13 mouse cellular contexts compared by ENCODE assay signal in the genomic region with DNA sequence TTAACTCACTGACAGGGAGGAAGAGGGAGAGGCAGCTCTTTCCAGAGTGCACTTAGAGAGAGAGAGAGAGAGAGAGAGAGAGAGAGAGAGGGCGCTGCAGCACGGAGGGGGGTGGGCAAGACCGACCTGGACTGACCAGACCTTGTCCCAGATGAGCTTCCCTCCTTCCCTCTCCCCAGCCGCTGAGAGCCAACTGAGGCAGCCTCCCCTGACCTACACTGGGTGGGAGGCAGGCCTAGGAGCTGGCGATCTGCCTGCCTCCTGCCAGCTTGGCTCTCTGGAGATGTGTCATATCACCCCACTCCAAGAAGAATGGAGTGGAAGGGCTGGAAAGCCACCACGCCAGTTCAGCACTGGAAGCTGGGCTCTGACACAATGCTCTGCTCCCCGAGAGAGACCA. TPM values are rescaled to one million over a fixed set of nuclear protein-coding genes. Genes with fewer than 3 reads are reported as not detected.
DNase-seq lines count a peak whose midpoint lies in the region; ATAC-seq and TF ChIP-seq lines count a peak whose summit lies in the region.
"Had no signal": no experiment of that assay in that cellular context is flagged by ENCODE, and none has a peak within 500 bp of the region (broad histone marks: within the 10 kb centered on the region; RNA-seq: fewer than 3 reads in every experiment).

No protein-coding gene starts in this region.

- no peak overlapping the region for H3K27ac ChIP-seq in hindbrain, embryonic 15.5 days (replicated peaks)
- H3K27ac ChIP-seq in hindbrain, embryonic 14.5 days = no peak overlapping the region
- H3K27ac ChIP-seq in ES-E14 (ENCODE audit: insufficient read depth, low read depth, low read length, poor library complexity, severe bottlenecking) = no peak overlapping the region
- 0 out of 2 replicates have a peak overlapping the region, but pooled peaks have one; percentile 28 for H3K27ac ChIP-seq in limb, embryonic 10.5 days
- H3K27ac ChIP-seq: embryonic facial prominence, embryonic 12.5 days; liver, embryonic 14.5 days had no signal

- in situ Hi-C loops in ES-E14 (cut with MboI; ENCODE audit: low sequenced_read_pairs in 2 of 2, unreplicated experiment in 2 of 2) = no loop called here

- no peak overlapping the region for H3K4me2 ChIP-seq in hindbrain, embryonic 15.5 days
- no peak overlapping the region for H3K4me2 ChIP-seq in hindbrain, embryonic 14.5 days (replicated peaks)
- H3K4me2 ChIP-seq: embryonic facial prominence, embryonic 12.5 days had no signal

- H3K36me3 ChIP-seq in hindbrain, embryonic 15.5 days = no peaks in the 10 kb centered on the region
- H3K36me3 ChIP-seq in hindbrain, embryonic 14.5 days (replicated peaks; ENCODE audit: control insufficient read depth, insufficient read depth) = no peaks in the 10 kb centered on the region
- H3K36me3 ChIP-seq in ES-E14 (ENCODE audit: control insufficient read depth, insufficient read depth, low read length, poor library complexity, severe bottlenecking) = no peaks in the 10 kb centered on the region
- H3K36me3 ChIP-seq in limb, embryonic 10.5 days = no peaks in the 10 kb centered on the region
- H3K36me3 ChIP-seq: embryonic facial prominence, embryonic 12.5 days had no signal

- H3K27me3 ChIP-seq in hindbrain, embryonic 15.5 days = no peaks in the 10 kb centered on the region
- no peaks in the 10 kb centered on the region for H3K27me3 ChIP-seq in hindbrain, embryonic 14.5 days (ENCODE audit: control insufficient read depth, insufficient read depth, low read length)
- no peaks in the 10 kb centered on the region for H3K27me3 ChIP-seq in limb, embryonic 10.5 days (ENCODE audit: low read depth, poor library complexity, severe bottlenecking)
- H3K27me3 ChIP-seq: embryonic facial prominence, embryonic 12.5 days had no signal

- no peak overlapping the region for H3K9ac ChIP-seq in hindbrain, embryonic 15.5 days
- no peak overlapping the region for H3K9ac ChIP-seq in hindbrain, embryonic 14.5 days
- peak overlapping the region; percentile 2; the same call in 1 of the 2 replicates for H3K9ac ChIP-seq in ES-E14 (ENCODE audit: insufficient read depth, low read depth, low read length, poor library complexity, severe bottlenecking)
- H3K9ac ChIP-seq: embryonic facial prominence, embryonic 12.5 days; liver, embryonic 14.5 days had no signal

- no peaks in the 10 kb centered on the region for H3K9me3 ChIP-seq in hindbrain, embryonic 15.5 days
- H3K9me3 ChIP-seq in hindbrain, embryonic 14.5 days (ENCODE audit: control insufficient read depth, low read length) = no peaks in the 10 kb centered on the region
- no peaks in the 10 kb centered on the region for H3K9me3 ChIP-seq in ES-E14 (ENCODE audit: control insufficient read depth, insufficient read depth, low read depth, low read length)
- no peaks in the 10 kb centered on the region for H3K9me3 ChIP-seq in limb, embryonic 10.5 days (replicated peaks)
- H3K9me3 ChIP-seq: embryonic facial prominence, embryonic 12.5 days had no signal

- ATAC-seq in hindbrain, embryonic 15.5 days (ENCODE audit: low FRiP score, low read depth) = peak; percentile 23; the same call in 1 of the 2 replicates
- ATAC-seq in hindbrain, embryonic 14.5 days (ENCODE audit: low FRiP score) = no peak
- ATAC-seq: forebrain, embryonic 16.5 days had no signal

- H3K4me3 ChIP-seq in hindbrain, embryonic 15.5 days = no peak overlapping the region
- no peak overlapping the region for H3K4me3 ChIP-seq in hindbrain, embryonic 14.5 days (replicated peaks; ENCODE audit: low read length)
- H3K4me3 ChIP-seq in ES-E14 (ENCODE audit: insufficient read depth in 1 of 2, low read depth in 1 of 2, low read length in 2 of 2, poor library complexity in 1 of 2, severe bottlenecking in 1 of 2) = peak overlapping the region in 1 of 2 experiments; percentile 27; a peak in 1 of 4 replicates
- no peak overlapping the region for H3K4me3 ChIP-seq in limb, embryonic 10.5 days
- H3K4me3 ChIP-seq: embryonic facial prominence, embryonic 12.5 days had no signal

- WGBS in hindbrain, embryonic 15.5 days = 61% methylated on average over 7 of the region's 7 CpGs
- 55% methylated on average over 7 of the region's 7 CpGs for WGBS in hindbrain, embryonic 14.5 days
- WGBS in limb, embryonic 10.5 days = 60% methylated on average over 7 of the region's 7 CpGs

- DNase-seq in hindbrain, embryonic 14.5 days (ENCODE audit: low spot score) = no peak
- DNase-seq in 3134 (ENCODE audit: extremely low read depth, insufficient read length, low spot score) = peak; percentile 28
- DNase-seq in ES-E14 (ENCODE audit: low read depth, low spot score) = no peak
- DNase-seq in limb, embryonic 10.5 days (ENCODE audit: low spot score) = no peak
- DNase-seq in urinary bladder, adult 18-20 months (ENCODE audit: low spot score in 2 of 2) = no peak
- no peak for DNase-seq in spleen, postnatal 4 days (ENCODE audit: low spot score in 2 of 2)
- DNase-seq: cerebellum, adult 9-10 months; gastrocnemius, postnatal 25 days; kidney, adult 9 months had no signal

- peaks cover 7% of the 10 kb centered on the region; the same call in 1 of the 2 replicates for H3K4me1 ChIP-seq in hindbrain, embryonic 15.5 days (replicated peaks)
- no peaks in the 10 kb centered on the region for H3K4me1 ChIP-seq in hindbrain, embryonic 14.5 days (replicated peaks; ENCODE audit: control insufficient read depth, insufficient read depth, low read length)
- peaks cover 16 to 20% of the 10 kb centered on the region in 2 experiments for H3K4me1 ChIP-seq in ES-E14 (ENCODE audit: control insufficient read depth in 2 of 2, insufficient read depth in 2 of 2, low read length in 2 of 2, poor library complexity in 1 of 2)
- peaks cover 5% of the 10 kb centered on the region for H3K4me1 ChIP-seq in limb, embryonic 10.5 days
- H3K4me1 ChIP-seq: embryonic facial prominence, embryonic 12.5 days had no signal

TF ChIP-seq in ES-E14, 5 proteins besides CTCF, POLR2A, EP300 and RAD21:
- TF ChIP-seq MAFK (IDR thresholded peaks at IDR 0.05; ENCODE audit: insufficient read depth, low read depth, low read length) = no peak
- no peak for TF ChIP-seq HCFC1 (IDR thresholded peaks at IDR 0.05; ENCODE audit: borderline replicate concordance, insufficient read depth, low read length)
- no peak for TF ChIP-seq CHD2 (IDR thresholded peaks at IDR 0.05; ENCODE audit: low read depth, low read length)

RNA-seq across cellular contexts. Expression of a gene that starts 6.6 kb away (rescaled TPM):
- polyA plus RNA-seq in hindbrain, embryonic 15.5 days (2015; fragmentation: Nextera tagmentation; extraction: Ambion mirVana) = 23.8 and 27.3 TPM in 2 replicates
- polyA plus RNA-seq in hindbrain, embryonic 14.5 days (2014; fragmentation: Nextera tagmentation; extraction: Ambion mirVana) = 23.8 and 27.2 TPM in 2 replicates
- 15.7 and 22.9 TPM in 2 replicates for total RNA-seq in ES-E14 (2012; rRNA removed)
- 23.8 and 30.8 TPM in 2 replicates for polyA plus RNA-seq in limb, embryonic 10.5 days (2016; fragmentation: Nextera tagmentation; extraction: Ambion mirVana)
